ENCODE assay signal across 11 mouse cellular contexts in the genomic region with DNA sequence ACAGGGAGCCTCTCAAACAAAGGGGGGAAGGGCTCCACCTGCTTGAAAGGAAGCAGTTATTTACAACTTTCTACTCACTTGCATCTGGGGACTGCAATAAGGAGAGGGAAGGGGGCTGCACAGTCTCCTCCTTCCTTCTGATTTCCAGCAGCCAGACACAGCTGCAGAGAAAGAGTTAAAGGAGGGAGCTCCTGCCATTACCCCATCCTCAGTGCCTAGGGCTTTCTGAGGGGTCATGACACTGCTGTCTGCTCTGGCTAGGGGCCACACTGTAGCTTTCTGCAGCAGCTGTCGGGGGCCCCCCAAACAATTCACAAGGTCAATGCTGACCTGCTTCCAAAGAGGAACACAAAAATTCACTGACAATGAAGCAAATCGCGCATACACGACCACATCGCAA. TPM values are rescaled to one million over a fixed set of nuclear protein-coding genes. Genes with fewer than 3 reads are reported as not detected.
A peak's percentile ranks its signal among the peaks of the same experiment; 100 is the strongest.
DNase-seq lines count a peak whose midpoint lies in the region; ATAC-seq and TF ChIP-seq lines count a peak whose summit lies in the region.
"Had no signal": no experiment of that assay in that cellular context is flagged by ENCODE, and none has a peak within 500 bp of the region (broad histone marks: within the 10 kb centered on the region; RNA-seq: fewer than 3 reads in every experiment).

No protein-coding gene starts in this region.

- no peak overlapping the region for H3K9ac ChIP-seq in lung, embryonic 14.5 days
- H3K9ac ChIP-seq in limb, embryonic 13.5 days: peak overlapping the region; percentile 45; the same call in 1 of the 2 replicates
- no peak overlapping the region for H3K9ac ChIP-seq in stomach, embryonic 16.5 days (ENCODE audit: low read length)

- no peaks in the 10 kb centered on the region for H3K9me3 ChIP-seq in lung, embryonic 14.5 days (ENCODE audit: low read depth, low read length)
- no peaks in the 10 kb centered on the region for H3K9me3 ChIP-seq in limb, embryonic 13.5 days
- no peaks in the 10 kb centered on the region for H3K9me3 ChIP-seq in stomach, embryonic 16.5 days (replicated peaks; ENCODE audit: control insufficient read depth, low read length)

- DNase-seq in cerebellum, adult 2 months: no peak
- DNase-seq in cerebellum, postnatal 4 days (ENCODE audit: low spot score in 2 of 2): no peak
- no peak for DNase-seq in lung, embryonic 14.5 days
- no peak for DNase-seq in lung, adult 2 months
- no peak for DNase-seq in cerebellum, postnatal 25 days
- DNase-seq in layer of hippocampus, postnatal 36 days: no peak
- DNase-seq: cerebellum, postnatal 36 days; kidney, postnatal 36 days had no signal

- H3K27ac ChIP-seq in cerebellum, adult 2 months (ENCODE audit: insufficient read depth, low read length): no peak overlapping the region
- no peak overlapping the region for H3K27ac ChIP-seq in lung, embryonic 14.5 days (ENCODE audit: low read depth)
- H3K27ac ChIP-seq in limb, embryonic 13.5 days: no peak overlapping the region
- no peak overlapping the region for H3K27ac ChIP-seq in stomach, embryonic 16.5 days (ENCODE audit: low read length)

- H3K36me3 ChIP-seq in lung, embryonic 14.5 days (ENCODE audit: insufficient read depth): no peaks in the 10 kb centered on the region
- no peaks in the 10 kb centered on the region for H3K36me3 ChIP-seq in limb, embryonic 13.5 days
- H3K36me3 ChIP-seq in stomach, embryonic 16.5 days (ENCODE audit: control insufficient read depth, insufficient read depth, low read length): no peaks in the 10 kb centered on the region

- peak overlapping the region; percentile 54 for H3K4me2 ChIP-seq in lung, embryonic 14.5 days
- peak overlapping the region; percentile 62 for H3K4me2 ChIP-seq in limb, embryonic 13.5 days (replicated peaks)
- H3K4me2 ChIP-seq in stomach, embryonic 16.5 days (ENCODE audit: low read depth, low read length): peak overlapping the region; percentile 51

- TF ChIP-seq CTCF in cerebellum, adult 2 months (IDR thresholded peaks at IDR 0.05; ENCODE audit: borderline replicate concordance, insufficient read depth, low read depth, low read length): no peak
- TF ChIP-seq CTCF in lung, embryonic 14.5 days (IDR thresholded peaks at IDR 0.05; ENCODE audit: low read depth): no peak
- no peak for TF ChIP-seq CTCF in lung, adult 2 months (IDR thresholded peaks at IDR 0.05; ENCODE audit: insufficient read depth, low read length)

- no peaks in the 10 kb centered on the region for H3K27me3 ChIP-seq in cerebellum, adult 2 months (ENCODE audit: control insufficient read depth, insufficient read depth, low read length)
- no peaks in the 10 kb centered on the region for H3K27me3 ChIP-seq in lung, embryonic 14.5 days (ENCODE audit: insufficient read depth, low read length)
- peaks cover 10% of the 10 kb centered on the region; the same call in 1 of the 2 replicates for H3K27me3 ChIP-seq in limb, embryonic 13.5 days
- H3K27me3 ChIP-seq in stomach, embryonic 16.5 days (ENCODE audit: control insufficient read depth, insufficient read depth, low read length): no peaks in the 10 kb centered on the region

- no peak for TF ChIP-seq POLR2A in cerebellum, adult 2 months (IDR thresholded peaks at IDR 0.05; ENCODE audit: borderline replicate concordance, insufficient read depth, low read length)
- no peak for TF ChIP-seq POLR2A in lung, adult 2 months (IDR thresholded peaks at IDR 0.05; ENCODE audit: borderline replicate concordance, extremely low read depth, low read depth, low read length)

- no peaks in the 10 kb centered on the region for H3K4me1 ChIP-seq in cerebellum, adult 2 months (ENCODE audit: control insufficient read depth, insufficient read depth, low read length)
- no peaks in the 10 kb centered on the region for H3K4me1 ChIP-seq in lung, embryonic 14.5 days (ENCODE audit: insufficient read depth)
- H3K4me1 ChIP-seq in lung, adult 2 months (ENCODE audit: control insufficient read depth, insufficient read depth, low read length): no peaks in the 10 kb centered on the region
- H3K4me1 ChIP-seq in limb, embryonic 13.5 days: no peaks in the 10 kb centered on the region
- H3K4me1 ChIP-seq in stomach, embryonic 16.5 days (ENCODE audit: control insufficient read depth, insufficient read depth, low read length): no peaks in the 10 kb centered on the region

- no peak; the same call in 1 of the 2 replicates for ATAC-seq in lung, embryonic 14.5 days (ENCODE audit: insufficient read depth)
- peak; percentile 40; the same call in 1 of the 2 replicates for ATAC-seq in limb, embryonic 13.5 days (ENCODE audit: low FRiP score, low read depth)
- ATAC-seq in stomach, embryonic 16.5 days (ENCODE audit: insufficient read depth, low FRiP score): no peak

- peak overlapping the region; percentile 20 for H3K4me3 ChIP-seq in cerebellum, adult 2 months (replicated peaks; ENCODE audit: insufficient read depth, low read depth, low read length)
- H3K4me3 ChIP-seq in lung, embryonic 14.5 days (ENCODE audit: low read depth, low read length): peak overlapping the region; percentile 25; the same call in 1 of the 2 replicates
- H3K4me3 ChIP-seq in lung, adult 2 months (replicated peaks; ENCODE audit: extremely low read depth, low read depth, low read length): no peak overlapping the region
- peak overlapping the region; percentile 36 for H3K4me3 ChIP-seq in limb, embryonic 13.5 days
- peak overlapping the region; percentile 37 for H3K4me3 ChIP-seq in stomach, embryonic 16.5 days (replicated peaks; ENCODE audit: low read length)

- WGBS in cerebellum, adult 2 months: 2% methylated on average over 5 of the region's 5 CpGs
- 14% methylated on average over 5 of the region's 5 CpGs for whole genome bisulfite sequencing in lung, embryonic 14.5 days
- WGBS in lung, adult 2 months: 33% methylated on average over 5 of the region's 5 CpGs
- WGBS in limb, embryonic 13.5 days: 15% methylated on average over 5 of the region's 5 CpGs
- 24% methylated on average over 5 of the region's 5 CpGs for WGBS in stomach, embryonic 16.5 days

RNA-seq across cellular contexts. Expression of a gene that starts 1.3 kb away (rescaled TPM):
- polyA plus RNA-seq in cerebellum, adult 2 months (2012; rRNA removed): 19.6 and 25.0 TPM in 2 replicates
- 0.68 and 0.78 TPM in 2 replicates for polyA plus RNA-seq in lung, embryonic 14.5 days (2014; fragmentation: Nextera tagmentation; extraction: Ambion mirVana)
- 1.1 and 1.8 TPM in 2 replicates for polyA plus RNA-seq in lung, adult 2 months (2012; rRNA removed)
- polyA plus RNA-seq in limb, embryonic 13.5 days (2015; fragmentation: Nextera tagmentation; extraction: Ambion mirVana): 2.1 and 2.6 TPM in 2 replicates
- 3.6 and 4.3 TPM in 2 replicates for polyA plus RNA-seq in stomach, embryonic 16.5 days (2015; fragmentation: Nextera tagmentation; extraction: Ambion mirVana)
- total RNA-seq in layer of hippocampus, postnatal 36 days (2021): 10 to 100 TPM; 32.5 to 41.4 TPM
- total RNA-seq: megakaryocyte progenitor cell, adult 5-6 weeks had no signal
